Mouse (Mus musculus) hindbrain, embryonic 13.5 days (tissue): ENCODE measurements around the gene Srprb. TPM values are rescaled to one million over a fixed set of nuclear protein-coding genes. Genes with fewer than 3 reads are reported as not detected.
"Not testable (repeated sequence)": the region's sequence is repeated elsewhere in the genome, so short reads cannot be mapped to it uniquely, and the experiment has no call there.

Source experiments
- ATAC-seq: fragments of 200-750 bp; cut with Nextera tagmentation; 2 replicates; pipeline ENCODE4 v1.8.0; 2017; ENCODE audit warnings: moderate TSS enrichment; ENCODE audit not compliant: low FRiP score
- H3K27ac ChIP-seq: fragments of 300-500 bp; sonication (generic); 2 replicates; pipeline ENCODE4 v1.5.1; 2015; ENCODE audit warnings: inconsistent platforms, mild to moderate bottlenecking, moderate library complexity
- H3K27me3 ChIP-seq: fragments of 300-500 bp; sonication (generic); 2 replicates; pipeline ENCODE4 v1.6.1; 2015; ENCODE audit warnings: mild to moderate bottlenecking, inconsistent platforms
- H3K36me3 ChIP-seq: fragments of 300-500 bp; sonication (generic); 2 replicates; pipeline ENCODE4 v1.6.1; 2015; ENCODE audit warnings: mild to moderate bottlenecking, inconsistent platforms
- H3K4me1 ChIP-seq: fragments of 300-500 bp; sonication (generic); replicated peaks from 2 replicates; pipeline ENCODE4 v1.6.1; 2015; ENCODE audit warnings: inconsistent platforms
- H3K4me2 ChIP-seq: fragments of 300-500 bp; sonication (generic); 2 replicates; pipeline ENCODE4 v1.6.1; 2015; ENCODE audit warnings: inconsistent platforms, mild to moderate bottlenecking, moderate library complexity
- H3K4me3 ChIP-seq: fragments of 300-500 bp; sonication (generic); 2 replicates; pipeline ENCODE4 v1.5.1; 2015; ENCODE audit warnings: mild to moderate bottlenecking, inconsistent platforms
- H3K9ac ChIP-seq: fragments of 300-500 bp; sonication (generic); 2 replicates; pipeline ENCODE4 v1.6.1; 2015; ENCODE audit warnings: mild to moderate bottlenecking, inconsistent platforms
- H3K9me3 ChIP-seq: fragments of 300-500 bp; sonication (generic); 2 replicates; pipeline ENCODE4 v1.6.1; 2016; ENCODE audit warnings: inconsistent platforms
- WGBS: fragments of 180-500 bp; shearing (Covaris S2); methylation state at CpG from one replicate; pipeline ENCODE4 v1.1.7; 2015; 5-methylcytosine and 5-hydroxymethylcytosine counted together
- polyA plus RNA-seq: library from polyadenylated mRNA; unstranded; fragments of >200 nt; fragmentation: Nextera tagmentation; extraction: Ambion mirVana; gene quantifications from 2 replicates; pipeline ENCODE4 v1.2.1, GENCODE M21; 2015

The Srprb gene
- polyA plus RNA-seq, 1 experiment from 2014 or later, result 51.0 TPM

- H3K4me2 ChIP-seq, H3K9ac ChIP-seq, H3K4me3 ChIP-seq, H3K27me3 ChIP-seq, ATAC-seq, H3K27ac ChIP-seq, H3K9me3 ChIP-seq: not testable (repeated sequence)
- H3K36me3 ChIP-seq, result peaks cover 37% of the 10 kb centered on the region
- H3K4me1 ChIP-seq, result peaks cover 18% of the 10 kb centered on the region
- 80% methylated on average over 7 of the region's 7 CpGs for WGBS
These were observed 46.8 kb downstream of the Srprb start for GRCm38 (mm10) chr9:103155158-103155557.

GRCm38 (mm10) chr9:103154568-103154967 is 47.4 kb downstream of the Srprb start:
- no peak overlapping the region for H3K27ac ChIP-seq
- no peaks in the 10 kb centered on the region for H3K9me3 ChIP-seq
- peaks cover 19% of the 10 kb centered on the region for H3K4me1 ChIP-seq
- peaks cover 34% of the 10 kb centered on the region for H3K36me3 ChIP-seq
- no peak for ATAC-seq
- 88% methylated on average over 2 of the region's 2 CpGs for WGBS
- no peaks in the 10 kb centered on the region for H3K27me3 ChIP-seq
- H3K9ac ChIP-seq, result no peak overlapping the region
- H3K4me3 ChIP-seq, result no peak overlapping the region
- no peak overlapping the region for H3K4me2 ChIP-seq

GRCm38 (mm10) chr9:103153286-103153685 is 48.7 kb downstream of the Srprb start:
- Histone ChIP-seq H3K4me2 (no peak overlapping the region), H3K27me3 (no peaks in the 10 kb centered on the region), H3K9ac (no peak overlapping the region), H3K4me3 (no peak overlapping the region), H3K27ac (peak overlapping the region; percentile 66), H3K4me1 (peaks cover 31% of the 10 kb centered on the region), H3K36me3 (peaks cover 23% of the 10 kb centered on the region), H3K9me3 (no peaks in the 10 kb centered on the region)
- WGBS, result 55% methylated on average over 5 of the region's 5 CpGs
- 0 out of 2 replicates have a peak, but pooled peaks have one; percentile 11 for ATAC-seq

GRCm38 (mm10) chr9:103149074-103149799 is 52.7 kb downstream of the Srprb start:
- Histone ChIP-seq H3K9ac (no peak overlapping the region), H3K4me2 (no peak overlapping the region), H3K4me1 (peaks cover 71% of the 10 kb centered on the region), H3K36me3 (peaks cover 17% of the 10 kb centered on the region), H3K27me3 (no peaks in the 10 kb centered on the region), H3K4me3 (no peak overlapping the region), H3K9me3 (no peaks in the 10 kb centered on the region), H3K27ac (no peak overlapping the region; the same call in 1 of the 2 replicates)
- ATAC-seq, result no peak
- WGBS, result 89% methylated on average over 12 of the region's 12 CpGs

- ATAC-seq, result peak; percentile 34
- H3K27me3 ChIP-seq, result no peaks in the 10 kb centered on the region
- H3K36me3 ChIP-seq, result peaks cover 23% of the 10 kb centered on the region
- 26% methylated on average over 13 of the region's 13 CpGs for WGBS
- no peak overlapping the region for H3K4me3 ChIP-seq
- peak overlapping the region; percentile 88 for H3K27ac ChIP-seq
- peak overlapping the region; percentile 49; the same call in 1 of the 2 replicates for H3K9ac ChIP-seq
- no peaks in the 10 kb centered on the region for H3K9me3 ChIP-seq
- peak overlapping the region; percentile 33 for H3K4me2 ChIP-seq
- peaks cover 62% of the 10 kb centered on the region for H3K4me1 ChIP-seq
These were observed 54.8 kb downstream of the Srprb start for GRCm38 (mm10) chr9:103147103-103147502.

- Histone ChIP-seq H3K27me3 (no peaks in the 10 kb centered on the region), H3K4me3 (no peak overlapping the region), H3K9me3 (no peaks in the 10 kb centered on the region), H3K9ac (no peak overlapping the region), H3K4me2 (peak overlapping the region; percentile 29; the same call in 1 of the 2 replicates), H3K27ac (peak overlapping the region; percentile 88), H3K4me1 (peaks cover 62% of the 10 kb centered on the region), H3K36me3 (peaks cover 26% of the 10 kb centered on the region)
- ATAC-seq, result peak; percentile 77
- 8% methylated on average over 9 of the region's 9 CpGs for WGBS
These were observed 55.2 kb downstream of the Srprb start for GRCm38 (mm10) chr9:103146703-103147102.

- peaks cover 62% of the 10 kb centered on the region for H3K4me1 ChIP-seq
- H3K9me3 ChIP-seq, result no peaks in the 10 kb centered on the region
- peaks cover 30% of the 10 kb centered on the region for H3K36me3 ChIP-seq
- peak overlapping the region; percentile 88 for H3K27ac ChIP-seq
- no peak overlapping the region for H3K4me3 ChIP-seq
- WGBS, result 41% methylated on average over 10 of the region's 10 CpGs
- H3K27me3 ChIP-seq, result no peaks in the 10 kb centered on the region
- peak overlapping the region; percentile 29; the same call in 1 of the 2 replicates for H3K4me2 ChIP-seq
- peak; percentile 38; the same call in 1 of the 2 replicates for ATAC-seq
- peak overlapping the region; percentile 46 for H3K9ac ChIP-seq
These were observed 55.7 kb downstream of the Srprb start for GRCm38 (mm10) chr9:103146257-103146656.

GRCm38 (mm10) chr9:103145351-103145750 is 56.6 kb downstream of the Srprb start:
- Histone ChIP-seq H3K27me3 (no peaks in the 10 kb centered on the region), H3K4me1 (peaks cover 68% of the 10 kb centered on the region), H3K4me2 (no peak overlapping the region), H3K27ac (peak overlapping the region; percentile 88), H3K36me3 (peaks cover 36% of the 10 kb centered on the region), H3K4me3 (no peak overlapping the region), H3K9ac (peak overlapping the region; percentile 46), H3K9me3 (no peaks in the 10 kb centered on the region)
- 41% methylated on average over 5 of the region's 5 CpGs for WGBS
- ATAC-seq, result no peak

- H3K27ac ChIP-seq, result peak overlapping the region; percentile 88
These were observed 58.1 kb downstream of the Srprb start for GRCm38 (mm10) chr9:103143881-103144280.

GRCm38 (mm10) chr9:103141266-103141665 is 60.7 kb downstream of the Srprb start:
- WGBS, result 83% methylated on average over 7 of the region's 7 CpGs
- no peak overlapping the region for H3K27ac ChIP-seq
- no peak overlapping the region for H3K4me3 ChIP-seq

More at GRCm38 (mm10) chr9:103143881-103144280, 58.1 kb downstream of the Srprb start:
- no peak overlapping the region for H3K4me2 ChIP-seq
- H3K27me3 ChIP-seq, result no peaks in the 10 kb centered on the region
- no peak overlapping the region for H3K4me3 ChIP-seq
- H3K9ac ChIP-seq, result 0 out of 2 replicates have a peak overlapping the region, but pooled peaks have one; percentile 35
- 47% methylated on average over 4 of the region's 4 CpGs for WGBS
- H3K36me3 ChIP-seq, result peaks cover 36% of the 10 kb centered on the region
- no peak for ATAC-seq
- H3K9me3 ChIP-seq, result no peaks in the 10 kb centered on the region
- H3K4me1 ChIP-seq, result peaks cover 74% of the 10 kb centered on the region

GRCm38 (mm10) chr9:103140384-103140783 is 61.6 kb downstream of the Srprb start:
- no peaks in the 10 kb centered on the region for H3K9me3 ChIP-seq
- no peaks in the 10 kb centered on the region for H3K27me3 ChIP-seq
- no peak overlapping the region for H3K4me3 ChIP-seq
- no peak overlapping the region for H3K4me2 ChIP-seq
- H3K9ac ChIP-seq, result no peak overlapping the region
- 87% methylated on average over 6 of the region's 6 CpGs for WGBS
- H3K27ac ChIP-seq, result no peak overlapping the region
- peaks cover 36% of the 10 kb centered on the region for H3K36me3 ChIP-seq
- peaks cover 67% of the 10 kb centered on the region for H3K4me1 ChIP-seq
- no peak for ATAC-seq

More at GRCm38 (mm10) chr9:103141266-103141665, 60.7 kb downstream of the Srprb start:
- ATAC-seq, result no peak
- Histone ChIP-seq H3K36me3 (peaks cover 36% of the 10 kb centered on the region), H3K4me1 (peaks cover 67% of the 10 kb centered on the region), H3K27me3 (no peaks in the 10 kb centered on the region), H3K9ac (no peak overlapping the region), H3K9me3 (no peaks in the 10 kb centered on the region), H3K4me2 (no peak overlapping the region)

- Histone ChIP-seq H3K9ac (no peak overlapping the region), H3K4me2 (no peak overlapping the region), H3K4me3 (no peak overlapping the region), H3K4me1 (peaks cover 67% of the 10 kb centered on the region), H3K27ac (0 out of 2 replicates have a peak overlapping the region, but pooled peaks have one; percentile 0), H3K36me3 (peaks cover 36% of the 10 kb centered on the region), H3K9me3 (no peaks in the 10 kb centered on the region), H3K27me3 (no peaks in the 10 kb centered on the region)
- ATAC-seq, result no peak
- 54% methylated on average over 6 of the region's 6 CpGs for WGBS
These were observed 62.5 kb downstream of the Srprb start for GRCm38 (mm10) chr9:103139481-103139880.
